Mouse (Mus musculus) stomach, embryonic 16.5 days (tissue): ENCODE results near the gene Pnmal2. TPM values are rescaled to one million over a fixed set of nuclear protein-coding genes. Genes with fewer than 3 reads are reported as not detected.
A peak's percentile ranks its signal among the peaks of the same experiment; 100 is the strongest.

ENCODE experiments used
- ATAC-seq: fragments of 200-750 bp; cut with Nextera tagmentation; 2 replicates; pipeline ENCODE4 v1.8.0; 2017; ENCODE audit warnings: moderate number of reproducible peaks, moderate TSS enrichment; ENCODE audit not compliant: insufficient read depth, low FRiP score
- H3K27ac ChIP-seq: fragments of 300-500 bp; sonication (generic); 2 replicates; pipeline ENCODE4 v1.5.1; 2014; ENCODE audit warnings: low read length
- H3K27me3 ChIP-seq: fragments of 300-500 bp; sonication (generic); 2 replicates; pipeline ENCODE4 v1.6.1; 2014; ENCODE audit warnings: low read length, control low read depth, mixed read lengths; ENCODE audit not compliant: control insufficient read depth, insufficient read depth
- H3K36me3 ChIP-seq: fragments of 300-500 bp; sonication (generic); 2 replicates; pipeline ENCODE4 v1.6.1; 2014; ENCODE audit warnings: low read length; ENCODE audit not compliant: control insufficient read depth, insufficient read depth
- H3K4me1 ChIP-seq: fragments of 300-500 bp; sonication (generic); 2 replicates; pipeline ENCODE4 v1.6.1; 2014; ENCODE audit warnings: low read length, control low read depth, mixed read lengths; ENCODE audit not compliant: control insufficient read depth, insufficient read depth
- H3K4me2 ChIP-seq: fragments of 300-500 bp; sonication (generic); 2 replicates; pipeline ENCODE4 v1.6.1; 2014; ENCODE audit warnings: low read depth, low read length, mixed read lengths
- H3K4me3 ChIP-seq: fragments of 300-500 bp; sonication (generic); replicated peaks from 2 replicates; pipeline ENCODE4 v1.5.1; 2014; ENCODE audit warnings: mild to moderate bottlenecking, low read length
- H3K9ac ChIP-seq: fragments of 300-500 bp; sonication (generic); 2 replicates; pipeline ENCODE4 v1.6.1; 2014; ENCODE audit warnings: low read length
- H3K9me3 ChIP-seq: fragments of 300-500 bp; sonication (generic); replicated peaks from 2 replicates; pipeline ENCODE4 v1.6.1; 2016; ENCODE audit warnings: low read length, control low read depth; ENCODE audit not compliant: control insufficient read depth
- WGBS: fragments of 180-500 bp; shearing (Covaris S2); extraction: QIAGEN DNeasy Blood & Tissue Kit; methylation state at CpG from one replicate; pipeline ENCODE4 v1.1.7; 2014; 5-methylcytosine and 5-hydroxymethylcytosine counted together
- polyA plus RNA-seq: library from polyadenylated mRNA; unstranded; fragments of >200 nt; fragmentation: Nextera tagmentation; extraction: Ambion mirVana; gene quantifications from 2 replicates; pipeline ENCODE4 v1.2.1, GENCODE M21; 2015

Gene Pnmal2
- polyA plus RNA-seq, 1 experiment from 2014 or later, result 10.2 TPM

GRCm38 (mm10) chr7:16995345-16995744 lies 50.9 kb downstream of the Pnmal2 start:
- no peaks in the 10 kb centered on the region for H3K9me3 ChIP-seq
- H3K4me3 ChIP-seq, result peak overlapping the region; percentile 61
- no peak overlapping the region for H3K27ac ChIP-seq
- peaks cover 58% of the 10 kb centered on the region for H3K4me1 ChIP-seq
- H3K4me2 ChIP-seq, result peak overlapping the region; percentile 81
- 59% methylated on average over 4 of the region's 4 CpGs for WGBS
- no peak for ATAC-seq
- H3K27me3 ChIP-seq, result no peaks in the 10 kb centered on the region
- peaks cover 9% of the 10 kb centered on the region; the same call in 1 of the 2 replicates for H3K36me3 ChIP-seq
- H3K9ac ChIP-seq, result peak overlapping the region; percentile 84

Other genes with a start within 250 kb of the Pnmal2 start
- gene Ceacam9, start 222.8 kb upstream of the Pnmal2 start, polyA plus RNA-seq, result not detected in 2 replicates
- gene Ap2s1, start 206.3 kb upstream of the Pnmal2 start, polyA plus RNA-seq, result 229 and 231 TPM in 2 replicates
- 43.1 and 46.6 TPM in 2 replicates for gene Slc1a5, start 163.3 kb upstream of the Pnmal2 start, polyA plus RNA-seq
- 68.5 and 80.0 TPM in 2 replicates for gene Strn4, start 128.8 kb upstream of the Pnmal2 start, polyA plus RNA-seq
- gene Fkrp, start 128.0 kb upstream of the Pnmal2 start, polyA plus RNA-seq, result 18.1 and 21.4 TPM in 2 replicates
- 11.1 and 11.8 TPM in 2 replicates for gene Prkd2, start 101.8 kb upstream of the Pnmal2 start, polyA plus RNA-seq
- 2.3 TPM in 2 replicates for gene Dact3, start 69.4 kb upstream of the Pnmal2 start, polyA plus RNA-seq
- 9.7 and 12.0 TPM in 2 replicates for gene Gng8, start 52.9 kb upstream of the Pnmal2 start, polyA plus RNA-seq
- 3.0 and 3.2 TPM in 2 replicates for gene Ptgir, start 38.2 kb upstream of the Pnmal2 start, polyA plus RNA-seq
- 120 and 126 TPM in 2 replicates for gene Calm3, start 20.6 kb upstream of the Pnmal2 start, polyA plus RNA-seq
- gene Pnmal1, start 15.0 kb downstream of the Pnmal2 start, polyA plus RNA-seq, result 3.2 and 3.4 TPM in 2 replicates
- 0.25 and 0.35 TPM in 2 replicates for gene Gm42372, start 38.4 kb downstream of the Pnmal2 start, polyA plus RNA-seq
- gene Ccdc8, start 48.0 kb downstream of the Pnmal2 start, polyA plus RNA-seq, result 40.4 and 45.1 TPM in 2 replicates
- 87.9 and 95.6 TPM in 2 replicates for gene Ppp5c, start 83.2 kb downstream of the Pnmal2 start, polyA plus RNA-seq
- 49.6 and 60.1 TPM in 2 replicates for gene Hif3a, start 117.7 kb downstream of the Pnmal2 start, polyA plus RNA-seq
- 0.46 and 0.77 TPM in 2 replicates for gene Psg16, start 129.4 kb downstream of the Pnmal2 start, polyA plus RNA-seq
- gene Ceacam3, start 205.6 kb downstream of the Pnmal2 start, polyA plus RNA-seq, result not detected in 2 replicates